Mouse (Mus musculus) heart, embryonic 13.5 days (tissue): ENCODE results near the gene Proser1. TPM values are rescaled to one million over a fixed set of nuclear protein-coding genes. Genes with fewer than 3 reads are reported as not detected.

ENCODE experiments used
- ATAC-seq: fragments of 200-750 bp; cut with Nextera tagmentation; 2 replicates; pipeline ENCODE4 v1.8.0; 2017; ENCODE audit warnings: moderate TSS enrichment; ENCODE audit not compliant: insufficient number of reproducible peaks, low FRiP score, low TSS enrichment; ENCODE audit errors: extremely low read depth
- H3K27ac ChIP-seq: fragments of 300-500 bp; sonication (generic); replicated peaks from 2 replicates; pipeline ENCODE4 v1.5.1; 2015; ENCODE audit warnings: moderate library complexity, mild to moderate bottlenecking, inconsistent platforms
- H3K27me3 ChIP-seq: fragments of 300-500 bp; sonication (generic); replicated peaks from 2 replicates; pipeline ENCODE4 v1.6.1; 2015; ENCODE audit warnings: mild to moderate bottlenecking, inconsistent platforms
- H3K36me3 ChIP-seq: fragments of 300-500 bp; sonication (generic); 2 replicates; pipeline ENCODE4 v1.6.1; 2015; ENCODE audit warnings: mild to moderate bottlenecking, inconsistent platforms
- H3K4me1 ChIP-seq: fragments of 300-500 bp; sonication (generic); 2 replicates; pipeline ENCODE4 v1.6.1; 2015; ENCODE audit warnings: inconsistent platforms
- H3K4me2 ChIP-seq: fragments of 300-500 bp; sonication (generic); 2 replicates; pipeline ENCODE4 v1.6.1; 2015; ENCODE audit warnings: inconsistent platforms, mild to moderate bottlenecking, moderate library complexity
- H3K4me3 ChIP-seq: fragments of 300-500 bp; sonication (generic); 2 replicates; pipeline ENCODE4 v1.5.1; 2015; ENCODE audit warnings: moderate library complexity, mild to moderate bottlenecking, inconsistent platforms
- H3K9ac ChIP-seq: fragments of 300-500 bp; sonication (generic); 2 replicates; pipeline ENCODE4 v1.6.1; 2015; ENCODE audit warnings: inconsistent platforms, mild to moderate bottlenecking, moderate library complexity
- H3K9me3 ChIP-seq: fragments of 300-500 bp; sonication (generic); 2 replicates; pipeline ENCODE4 v1.6.1; 2016; ENCODE audit warnings: inconsistent platforms
- WGBS: fragments of 180-500 bp; shearing (Covaris S2); methylation state at CpG from one replicate; pipeline ENCODE4 v1.1.7; 2015; ENCODE audit warnings: mixed read lengths; 5-methylcytosine and 5-hydroxymethylcytosine counted together
- polyA plus RNA-seq: library from polyadenylated mRNA; unstranded; fragments of >200 nt; fragmentation: Nextera tagmentation; extraction: Ambion mirVana; gene quantifications from 2 replicates; pipeline ENCODE4 v1.2.1, GENCODE M21; 2015

The Proser1 gene
- 11.7 and 12.7 TPM in 2 replicates for polyA plus RNA-seq

DNA sequence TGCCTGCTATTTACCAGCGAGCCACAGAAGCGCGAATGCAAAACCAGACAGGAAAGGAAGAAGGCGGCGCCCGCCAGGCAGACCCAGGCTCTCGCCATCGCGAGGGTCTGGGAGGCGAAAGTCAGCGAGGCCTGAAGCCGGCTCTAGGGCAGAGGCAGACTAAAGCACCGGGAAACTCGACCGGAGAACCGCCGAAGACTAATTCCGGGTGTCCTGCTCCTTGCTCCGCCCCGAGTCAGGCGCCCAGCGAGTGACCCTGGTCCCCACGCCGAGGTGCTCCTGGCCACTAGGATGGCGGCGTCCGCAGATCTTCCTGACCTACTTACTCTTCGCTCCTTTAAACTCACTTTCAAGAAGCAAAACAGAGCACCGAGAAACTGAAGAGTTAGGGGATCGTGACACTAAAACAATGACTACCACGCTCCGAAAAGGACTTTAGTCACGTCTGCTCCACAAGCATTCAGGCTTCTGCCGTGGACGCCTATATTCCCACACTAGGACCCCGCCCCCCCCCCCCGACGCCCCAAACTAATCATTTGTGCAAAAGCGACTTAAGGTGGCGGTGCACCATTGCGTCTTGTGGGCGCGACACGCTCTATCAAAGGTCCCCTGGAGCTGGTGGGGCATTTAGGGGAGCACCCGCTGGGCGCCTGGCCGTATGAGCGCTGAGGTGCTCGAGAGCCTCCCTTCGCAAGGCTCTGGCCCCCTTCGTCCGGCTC, at the start of gene Proser1, which contains the start of gene Nhlrc3:
Gene Proser1 (plus strand): TSS at position 621 of the 719 bp plus-strand sequence.
Gene Nhlrc3 (minus strand): TSS at position 287 of the 719 bp plus-strand sequence.
- H3K4me1 ChIP-seq = peaks cover 58% of the 10 kb centered on the region
- peak within 1 kb of the TSS; percentile 93 for H3K4me2 ChIP-seq
- H3K27ac ChIP-seq = peak within 1 kb of the TSS; percentile 74
- H3K4me3 ChIP-seq = peak within 1 kb of the TSS; percentile 73
- H3K36me3 ChIP-seq = peaks cover 28% of the 10 kb centered on the region
- peak; percentile 96 for ATAC-seq
- H3K9ac ChIP-seq = peak within 1 kb of the TSS; percentile 97
- no peaks in the 10 kb centered on the region for H3K9me3 ChIP-seq
- WGBS = under 1% methylated on average over 52 of the region's 52 CpGs
- H3K27me3 ChIP-seq = no peaks in the 10 kb centered on the region

DNA sequence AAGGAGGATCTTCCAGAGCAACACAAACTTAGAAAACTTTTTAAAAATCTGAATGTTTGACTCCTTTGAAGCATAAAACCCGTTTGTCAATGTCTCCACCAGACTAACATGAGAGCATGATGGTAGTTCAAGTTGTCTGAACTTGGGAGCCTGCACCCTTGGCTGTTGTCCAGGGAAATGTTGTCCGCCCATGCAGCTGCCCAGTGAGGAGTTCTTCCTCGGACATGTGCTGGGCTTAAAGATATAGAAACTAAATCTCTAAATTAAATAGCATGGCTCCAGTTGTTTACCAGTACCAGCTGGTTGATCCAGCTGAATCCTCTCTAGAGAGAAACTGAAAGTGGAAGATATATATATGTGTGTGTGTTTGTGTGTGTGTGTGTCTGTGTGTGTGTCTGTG, 49.5 kb upstream of the Proser1 start:
- Histone ChIP-seq H3K4me1 (peaks cover 20% of the 10 kb centered on the region), H3K4me2 (no peak overlapping the region), H3K27ac (no peak overlapping the region), H3K9ac (no peak overlapping the region), H3K36me3 (no peaks in the 10 kb centered on the region), H3K9me3 (no peaks in the 10 kb centered on the region), H3K4me3 (no peak overlapping the region), H3K27me3 (no peaks in the 10 kb centered on the region)
- ATAC-seq = no peak
- WGBS = 32% methylated on average over 3 of the region's 3 CpGs

GRCm38 (mm10) chr3:53416036-53416506, 47.4 kb upstream of the Proser1 start:
- H3K4me2 ChIP-seq = no peak overlapping the region
- no peak overlapping the region for H3K9ac ChIP-seq
- H3K9me3 ChIP-seq = no peaks in the 10 kb centered on the region
- WGBS = 56% methylated on average over 5 of the region's 5 CpGs
- H3K4me1 ChIP-seq = peaks cover 20% of the 10 kb centered on the region
- no peak overlapping the region; the same call in 1 of the 2 replicates for H3K27ac ChIP-seq
- H3K4me3 ChIP-seq = no peak overlapping the region
- ATAC-seq = no peak
- H3K27me3 ChIP-seq = no peaks in the 10 kb centered on the region
- no peaks in the 10 kb centered on the region for H3K36me3 ChIP-seq

DNA sequence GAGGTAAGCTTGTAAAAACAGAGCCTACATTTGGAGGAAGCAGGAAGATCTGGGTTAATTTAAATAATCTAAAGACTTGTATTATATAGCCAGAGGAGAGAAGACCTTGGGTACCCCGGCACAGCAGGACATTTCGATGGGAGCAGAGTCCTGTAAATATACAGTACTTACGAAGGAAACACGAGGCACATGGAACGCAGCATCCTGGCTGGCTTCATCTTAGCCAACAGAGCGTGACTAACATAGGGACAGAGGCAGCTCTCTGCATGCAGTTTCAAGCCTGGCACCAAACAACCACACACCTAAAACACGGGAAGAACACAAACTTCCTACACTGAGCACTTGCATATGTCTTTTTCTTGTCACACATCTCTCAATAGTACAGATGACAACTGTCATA, 45.8 kb upstream of the Proser1 start:
- 76% methylated on average over 7 of the region's 7 CpGs for WGBS
- no peak overlapping the region for H3K4me3 ChIP-seq

DNA sequence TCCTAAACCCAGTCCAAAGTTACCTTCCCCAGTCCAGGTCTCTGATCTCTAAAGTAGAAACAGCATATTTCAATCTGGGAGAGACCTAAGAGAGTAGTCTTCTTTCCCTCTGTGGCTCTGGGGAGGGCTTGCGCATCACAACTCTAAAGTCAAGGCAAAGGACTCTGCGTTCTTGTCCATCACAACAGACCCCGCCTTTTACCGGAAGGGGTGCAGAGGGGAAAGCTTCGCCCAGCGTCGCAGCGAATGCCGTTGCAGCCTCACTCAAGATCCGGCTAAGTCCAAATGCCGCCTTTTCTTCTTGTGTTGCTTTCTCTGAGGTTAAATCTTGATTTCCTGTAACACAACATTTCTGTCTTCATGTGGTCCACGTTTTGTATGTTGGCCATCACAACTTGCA, 41.8 kb upstream of the Proser1 start:
- Histone ChIP-seq H3K4me3 (no peak overlapping the region), H3K27me3 (no peaks in the 10 kb centered on the region), H3K36me3 (no peaks in the 10 kb centered on the region), H3K4me2 (no peak overlapping the region), H3K9me3 (no peaks in the 10 kb centered on the region), H3K4me1 (peaks cover 14% of the 10 kb centered on the region), H3K9ac (no peak overlapping the region), H3K27ac (no peak overlapping the region)
- no peak for ATAC-seq
- 80% methylated on average over 12 of the region's 12 CpGs for whole genome bisulfite sequencing

More for the DNA sequence above, 45.8 kb upstream of the Proser1 start:
- Histone ChIP-seq H3K27me3 (no peaks in the 10 kb centered on the region), H3K27ac (no peak overlapping the region), H3K9ac (no peak overlapping the region), H3K4me1 (peaks cover 25% of the 10 kb centered on the region), H3K9me3 (no peaks in the 10 kb centered on the region), H3K4me2 (no peak overlapping the region), H3K36me3 (no peaks in the 10 kb centered on the region)
- no peak for ATAC-seq

GRCm38 (mm10) chr3:53422691-53423090, 40.8 kb upstream of the Proser1 start:
- no peaks in the 10 kb centered on the region for H3K27me3 ChIP-seq
- no peak overlapping the region for H3K4me3 ChIP-seq
- no peak overlapping the region for H3K27ac ChIP-seq
- no peak overlapping the region for H3K4me2 ChIP-seq
- no peak for ATAC-seq
- no peaks in the 10 kb centered on the region for H3K36me3 ChIP-seq
- no peaks in the 10 kb centered on the region for H3K9me3 ChIP-seq
- H3K4me1 ChIP-seq = peaks cover 14% of the 10 kb centered on the region
- H3K9ac ChIP-seq = no peak overlapping the region
- WGBS = 37% methylated on average over 1 of the region's 1 CpGs

GRCm38 (mm10) chr3:53423576-53423975, 39.9 kb upstream of the Proser1 start:
- Histone ChIP-seq H3K4me2 (no peak overlapping the region), H3K9ac (no peak overlapping the region), H3K9me3 (no peaks in the 10 kb centered on the region), H3K27ac (no peak overlapping the region), H3K27me3 (no peaks in the 10 kb centered on the region), H3K4me3 (no peak overlapping the region), H3K36me3 (no peaks in the 10 kb centered on the region), H3K4me1 (peaks cover 14% of the 10 kb centered on the region)
- no peak for ATAC-seq
- WGBS = 44% methylated on average over 4 of the region's 4 CpGs

GRCm38 (mm10) chr3:53434610-53435009, 28.9 kb upstream of the Proser1 start:
- no peaks in the 10 kb centered on the region for H3K9me3 ChIP-seq
- H3K4me1 ChIP-seq = no peaks in the 10 kb centered on the region
- H3K27ac ChIP-seq = no peak overlapping the region
- H3K9ac ChIP-seq = no peak overlapping the region
- H3K4me3 ChIP-seq = no peak overlapping the region
- ATAC-seq = no peak
- H3K27me3 ChIP-seq = no peaks in the 10 kb centered on the region
- no peak overlapping the region for H3K4me2 ChIP-seq
- no peaks in the 10 kb centered on the region for H3K36me3 ChIP-seq
- WGBS = 80% methylated on average over 3 of the region's 3 CpGs

- Histone ChIP-seq H3K9ac (no peak overlapping the region), H3K4me1 (no peaks in the 10 kb centered on the region), H3K27me3 (no peaks in the 10 kb centered on the region), H3K9me3 (no peaks in the 10 kb centered on the region), H3K36me3 (no peaks in the 10 kb centered on the region), H3K4me3 (no peak overlapping the region), H3K27ac (no peak overlapping the region), H3K4me2 (no peak overlapping the region)
- ATAC-seq = no peak
- 61% methylated on average over 5 of the region's 5 CpGs for WGBS
These were observed 26.9 kb upstream of the Proser1 start for GRCm38 (mm10) chr3:53436550-53436949.

DNA sequence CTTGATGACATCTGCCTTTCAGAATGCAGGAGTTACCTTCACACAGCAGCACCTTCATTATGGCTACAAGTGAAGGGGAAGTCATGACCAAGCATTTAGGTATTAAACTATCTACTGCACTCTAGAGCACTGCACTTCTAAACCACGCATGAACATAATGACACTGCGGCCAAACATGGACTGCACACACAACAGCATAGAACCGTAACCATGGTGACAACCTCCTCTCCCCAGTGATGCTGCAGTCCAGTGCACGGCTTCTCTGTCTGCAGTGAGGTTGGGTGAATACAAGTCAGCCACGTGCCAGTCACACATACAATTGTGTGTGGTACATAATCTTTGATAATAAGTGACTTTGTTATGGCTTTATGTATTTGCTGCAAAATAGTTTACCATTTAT, 17.9 kb upstream of the Proser1 start:
- H3K9me3 ChIP-seq = no peaks in the 10 kb centered on the region
- no peak overlapping the region for H3K4me2 ChIP-seq
- 85% methylated on average over 5 of the region's 5 CpGs for WGBS
- ATAC-seq = no peak
- no peak overlapping the region for H3K9ac ChIP-seq
- no peak overlapping the region for H3K27ac ChIP-seq
- no peak overlapping the region for H3K4me3 ChIP-seq
- H3K27me3 ChIP-seq = no peaks in the 10 kb centered on the region
- peaks cover 7% of the 10 kb centered on the region; the same call in 1 of the 2 replicates for H3K4me1 ChIP-seq
- H3K36me3 ChIP-seq = peaks cover 24% of the 10 kb centered on the region

GRCm38 (mm10) chr3:53446801-53447200, 16.7 kb upstream of the Proser1 start:
- no peak overlapping the region for H3K27ac ChIP-seq
- H3K4me3 ChIP-seq = no peak overlapping the region
- H3K4me1 ChIP-seq = peaks cover 12% of the 10 kb centered on the region; the same call in 1 of the 2 replicates
- H3K27me3 ChIP-seq = no peaks in the 10 kb centered on the region
- peaks cover 37% of the 10 kb centered on the region for H3K36me3 ChIP-seq
- no peak overlapping the region for H3K4me2 ChIP-seq
- H3K9me3 ChIP-seq = no peaks in the 10 kb centered on the region
- 88% methylated on average over 3 of the region's 3 CpGs for WGBS
- no peak for ATAC-seq
- H3K9ac ChIP-seq = no peak overlapping the region

GRCm38 (mm10) chr3:53448208-53448607, 15.3 kb upstream of the Proser1 start:
- no peaks in the 10 kb centered on the region for H3K9me3 ChIP-seq
- 21% methylated on average over 2 of the region's 2 CpGs for WGBS
- no peak overlapping the region for H3K4me3 ChIP-seq
- peaks cover 12% of the 10 kb centered on the region; the same call in 1 of the 2 replicates for H3K4me1 ChIP-seq
- no peaks in the 10 kb centered on the region for H3K27me3 ChIP-seq
- no peak for ATAC-seq
- no peak overlapping the region for H3K9ac ChIP-seq
- no peak overlapping the region for H3K4me2 ChIP-seq
- peaks cover 51% of the 10 kb centered on the region for H3K36me3 ChIP-seq
- H3K27ac ChIP-seq = 0 out of 2 replicates have a peak overlapping the region, but pooled peaks have one; percentile 3
